Mouse (Mus musculus) right cerebral cortex, adult 2 months (tissue): ENCODE results near the gene Dguok.

Source experiments
- DNase-seq, 2 experiments: peaks; one replicate each; pipeline ENCODE4 v3.0.0; 2021 to 2022; ENCODE audit warnings: low spot score in 2 of 2

Dguok gene

DNA sequence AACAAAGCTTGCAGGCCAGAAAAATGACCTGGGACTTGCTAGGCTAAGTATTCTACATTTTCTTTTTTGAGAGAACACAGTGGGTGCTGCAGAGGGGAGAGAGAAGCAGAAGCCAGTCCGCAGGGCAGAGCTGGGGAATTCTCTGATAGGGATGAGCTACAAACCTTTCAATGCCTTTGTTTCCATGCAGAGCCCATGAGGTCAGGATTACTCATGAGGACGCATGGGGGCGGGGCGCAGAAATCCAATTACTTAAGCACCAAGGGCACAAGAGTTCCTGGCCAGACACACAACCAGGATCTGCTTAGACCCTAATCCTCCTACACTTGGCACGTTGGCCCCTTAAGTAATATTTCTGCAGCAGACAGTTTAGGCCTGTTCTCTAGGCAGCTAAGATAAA, 71.6 kb downstream of the Dguok start:
- no peak for DNase-seq

DNA sequence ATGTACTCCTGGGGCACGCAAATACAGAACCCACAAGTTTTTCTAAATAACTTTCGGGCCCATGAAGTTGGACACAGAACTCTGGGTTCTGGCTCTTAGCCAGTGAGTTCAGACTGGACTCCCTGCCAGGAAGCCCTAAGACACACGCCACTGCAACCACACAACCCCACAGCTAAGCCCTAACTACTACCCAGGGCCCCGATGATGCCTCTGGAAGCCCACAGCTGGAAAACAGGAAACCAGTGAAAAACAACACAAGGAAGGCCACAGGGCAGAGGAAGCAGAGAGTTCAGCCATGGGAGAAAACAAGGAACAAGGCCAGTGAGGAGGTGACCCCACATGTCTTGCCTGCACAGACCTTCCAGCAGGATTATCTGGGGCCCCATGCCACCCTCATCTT, 73.2 kb downstream of the Dguok start:
- no peak for DNase-seq

DNA sequence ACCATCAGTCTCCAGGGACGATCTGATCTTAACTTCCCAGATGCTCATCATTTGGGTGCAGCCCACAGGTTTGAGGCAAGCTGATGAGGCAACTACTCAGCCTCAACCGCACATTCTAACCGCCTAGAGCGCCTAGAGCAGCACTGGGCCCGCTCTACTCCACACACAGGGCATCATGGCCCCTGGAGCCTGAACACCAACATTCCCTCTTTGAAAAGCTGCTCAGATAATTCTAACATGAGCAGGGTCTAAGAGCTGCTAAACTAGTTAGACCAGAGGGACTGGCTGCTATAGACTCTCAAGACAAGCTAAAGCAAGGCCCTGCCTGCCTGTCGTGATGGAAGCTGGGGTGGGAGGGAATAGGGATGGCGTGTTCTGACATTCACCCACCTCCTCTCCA, 73.8 kb downstream of the Dguok start:
- no peak for DNase-seq
